Mouse (Mus musculus): ENCODE data around the gene Atp6v1d. TPM values are rescaled to one million over a fixed set of nuclear protein-coding genes. Genes with fewer than 3 reads are reported as not detected.

Gene Atp6v1d
- total RNA-seq (2021): 100 to 1,000 TPM; 202 to 210 TPM

DNA sequence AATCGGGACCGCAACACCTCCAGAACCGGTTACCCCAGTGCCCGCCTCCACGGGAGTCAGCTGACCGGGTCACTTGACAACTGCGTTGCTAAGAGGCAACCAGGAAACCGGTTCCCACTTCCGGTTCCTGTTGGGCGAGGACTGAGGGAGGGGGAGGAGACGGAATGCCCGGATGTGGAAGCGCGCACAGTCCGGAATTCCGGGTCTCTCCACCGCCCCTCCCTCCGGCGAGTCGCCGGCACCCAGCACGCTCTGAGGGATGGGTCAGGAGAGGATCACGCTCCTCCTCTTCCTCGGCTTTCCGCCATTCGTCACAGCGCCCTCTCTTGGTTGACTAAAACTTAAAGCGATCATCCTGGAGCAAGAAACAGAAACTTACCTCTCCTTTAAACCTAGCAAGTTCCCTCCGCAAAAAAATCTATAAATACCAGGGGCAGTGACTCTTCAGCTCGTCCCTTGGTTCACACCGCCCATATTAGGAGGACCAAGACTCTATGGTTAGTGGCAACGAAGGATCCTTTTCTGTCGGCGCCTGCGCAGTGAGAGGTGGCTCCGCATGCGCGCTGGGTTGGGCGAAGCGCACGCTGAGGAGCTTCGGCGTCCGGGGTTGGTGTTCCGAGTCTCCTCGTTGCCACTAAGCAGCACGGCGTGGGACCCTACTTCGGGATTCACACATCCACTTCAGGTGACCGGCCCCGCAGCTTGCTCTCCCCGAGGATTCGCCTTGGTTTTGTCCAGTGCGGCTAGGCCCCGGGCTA, at the start of gene Atp6v1d, which contains the start of gene Eif2s1:
Gene Atp6v1d, minus strand, starts transcription at position 143 of the 758 bp plus-strand sequence.
Gene Eif2s1, plus strand, starts transcription at position 324 of the 758 bp plus-strand sequence.
- intact Hi-C loops (cut with DNase I): no loop called here
- peak; percentile 99 for DNase-seq (ENCODE audit: extremely low spot score in 1 of 2, low spot score in 2 of 2)

- intact Hi-C loops (cut with DNase I): no loop called here
- no peak for DNase-seq (ENCODE audit: extremely low spot score in 1 of 2, low spot score in 2 of 2)
These were observed 49.4 kb upstream of the Atp6v1d start for GRCm38 (mm10) chr12:78910684-78911461.

- intact Hi-C loops (cut with DNase I): no loop called here
- DNase-seq (ENCODE audit: extremely low spot score in 1 of 2, low spot score in 2 of 2): no peak
These were observed 46.7 kb upstream of the Atp6v1d start for GRCm38 (mm10) chr12:78908081-78908605.

DNA sequence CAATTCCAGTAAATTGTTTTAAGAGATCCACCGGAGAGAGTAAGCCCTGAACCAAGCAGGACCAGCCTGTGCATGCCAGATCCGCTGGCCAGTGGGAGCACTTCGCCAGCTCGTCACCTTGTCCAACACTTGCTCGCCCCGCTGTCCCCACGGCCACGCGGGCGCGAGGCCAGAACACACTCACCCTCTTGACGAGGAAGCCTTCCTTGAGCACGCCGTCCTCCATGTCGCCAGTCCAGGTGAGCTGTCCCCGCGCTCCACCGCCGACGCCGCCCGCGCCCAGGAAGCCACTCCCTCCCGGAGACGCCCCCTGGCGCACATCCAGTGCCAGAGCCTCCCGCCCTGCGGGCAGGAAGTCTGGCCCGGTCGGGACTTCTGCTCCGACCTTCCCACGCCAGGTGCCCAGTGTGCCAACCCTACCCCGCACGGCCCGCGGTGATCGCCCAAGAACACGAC, 45.3 kb upstream of the Atp6v1d start, which contains the start of gene Plek2:
Gene Plek2, minus strand, starts transcription at position 258 of the 456 bp plus-strand sequence.
- peak in 1 of 2 experiments; percentile 70 for DNase-seq (ENCODE audit: extremely low spot score in 1 of 2, low spot score in 2 of 2)
- intact Hi-C loops (cut with DNase I): no loop called here

DNA sequence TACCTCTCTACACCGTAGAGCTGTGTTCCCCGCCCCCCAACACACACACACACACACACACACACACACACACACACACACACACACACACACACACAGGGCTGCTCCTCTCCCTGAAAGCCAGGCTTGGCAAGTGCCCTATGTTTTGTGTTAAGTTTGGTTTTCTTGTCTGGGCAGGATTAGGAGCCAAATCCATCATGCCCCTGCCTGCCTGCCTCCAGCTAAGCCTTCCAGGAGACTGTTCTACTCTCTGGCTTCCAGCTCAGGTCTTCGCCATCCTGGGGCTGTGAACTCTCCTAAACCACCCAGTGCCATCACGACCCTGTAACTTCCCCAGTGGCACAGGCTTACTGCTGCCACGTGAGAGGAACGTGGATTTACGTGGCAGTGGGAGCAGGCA, 43.1 kb upstream of the Atp6v1d start:
- DNase-seq (ENCODE audit: extremely low spot score in 1 of 2, low spot score in 2 of 2): no peak
- intact Hi-C loops (cut with DNase I): no loop called here

DNA sequence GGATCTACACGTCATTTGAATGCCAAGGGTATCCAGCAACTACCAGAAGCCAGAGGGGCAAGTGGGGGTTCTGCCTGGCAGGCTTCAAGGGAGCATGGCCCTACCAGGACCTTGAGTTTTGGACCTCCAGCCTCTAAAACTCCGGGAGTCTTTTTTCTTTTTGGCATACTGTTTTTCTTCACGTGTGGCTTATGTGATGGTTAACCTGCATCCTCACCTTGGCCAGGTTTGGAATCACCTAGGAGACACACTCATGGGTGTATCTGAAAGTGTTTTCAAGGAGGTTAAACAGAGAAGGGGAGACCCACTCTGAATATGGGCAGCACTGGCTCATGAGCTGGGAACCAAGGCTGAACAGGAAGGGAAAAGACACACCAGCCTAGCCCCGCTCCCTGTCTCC, 41.9 kb upstream of the Atp6v1d start:
- intact Hi-C loops (cut with DNase I): no loop called here
- DNase-seq (ENCODE audit: extremely low spot score in 1 of 2, low spot score in 2 of 2): no peak

- intact Hi-C loops (cut with DNase I): no loop called here
- no peak for DNase-seq (ENCODE audit: extremely low spot score in 1 of 2, low spot score in 2 of 2)
These were observed 40.0 kb upstream of the Atp6v1d start for GRCm38 (mm10) chr12:78901467-78901866.

GRCm38 (mm10) chr12:78897861-78898260, 36.4 kb upstream of the Atp6v1d start:
- intact Hi-C loops (cut with DNase I): no loop called here
- DNase-seq (ENCODE audit: extremely low spot score in 1 of 2, low spot score in 2 of 2): no peak

DNA sequence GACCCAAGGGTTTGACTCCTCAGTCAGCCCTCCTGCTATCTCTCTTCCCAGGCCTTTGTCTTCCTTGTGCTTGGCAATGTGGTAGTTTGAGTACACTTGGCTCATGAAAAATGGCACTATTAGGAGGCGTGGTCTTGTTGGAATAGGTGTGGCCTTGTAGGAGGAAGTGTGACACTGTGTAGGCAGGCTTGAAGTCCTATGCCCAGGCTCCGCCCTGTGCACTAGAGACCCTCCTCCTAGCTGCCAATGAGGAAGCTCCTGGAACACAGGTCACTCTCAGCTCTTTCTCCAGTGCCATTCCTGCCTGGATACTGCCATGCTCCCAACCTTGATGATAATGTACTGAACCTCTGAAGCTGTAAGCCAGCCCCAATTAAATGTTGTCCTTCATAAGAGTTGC, 29.7 kb upstream of the Atp6v1d start:
- DNase-seq (ENCODE audit: extremely low spot score in 1 of 2, low spot score in 2 of 2): no peak
- intact Hi-C loops (cut with DNase I): no loop called here

- no peak for DNase-seq (ENCODE audit: extremely low spot score in 1 of 2, low spot score in 2 of 2)
- intact Hi-C loops (cut with DNase I): no loop called here
These were observed 28.6 kb upstream of the Atp6v1d start for GRCm38 (mm10) chr12:78890062-78890461.

DNA sequence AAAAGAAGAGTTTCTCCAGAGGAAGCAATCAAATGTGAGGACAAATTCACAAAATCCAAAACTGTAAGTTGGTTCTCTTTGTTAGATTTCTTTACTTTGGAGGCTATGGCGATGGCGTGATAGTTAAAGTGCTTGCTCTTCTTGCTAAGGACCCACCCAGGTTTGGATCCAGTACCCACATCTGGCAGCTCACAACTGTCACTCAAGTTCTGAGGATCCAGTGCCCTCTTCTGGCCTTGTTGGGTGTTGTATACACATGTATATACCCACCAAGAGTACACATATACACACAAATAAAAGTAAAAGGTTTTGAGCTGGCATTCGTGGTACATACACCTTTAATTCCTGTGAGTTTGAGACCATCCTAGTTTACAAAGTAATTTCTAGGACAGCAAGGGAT, 13.1 kb upstream of the Atp6v1d start:
- intact Hi-C loops (cut with DNase I): no loop called here
- DNase-seq (ENCODE audit: extremely low spot score in 1 of 2, low spot score in 2 of 2): no peak

DNA sequence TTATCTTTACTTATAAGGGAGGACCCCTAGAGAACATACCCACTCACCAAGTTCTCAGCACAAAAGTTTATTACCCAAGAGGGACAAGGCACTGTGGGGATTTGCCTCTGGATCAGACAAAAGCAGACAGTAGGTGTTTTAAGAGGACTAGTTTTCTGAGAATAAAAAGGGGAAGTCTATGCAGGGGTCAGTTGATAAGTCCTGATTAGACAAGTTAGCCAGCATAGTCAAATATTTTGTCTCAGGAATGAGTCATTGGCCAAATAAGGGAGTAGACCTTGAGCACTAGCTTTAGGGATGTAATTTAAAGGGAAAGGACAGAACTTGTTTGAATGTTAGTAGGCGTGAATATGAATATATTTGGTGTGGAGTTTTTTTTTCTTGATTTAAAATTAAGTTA, 6.7 kb upstream of the Atp6v1d start:
- intact Hi-C loops (cut with DNase I): no loop called here
- no peak for DNase-seq (ENCODE audit: extremely low spot score in 1 of 2, low spot score in 2 of 2)

GRCm38 (mm10) chr12:78865434-78865833, 4.0 kb upstream of the Atp6v1d start:
- peak in 1 of 2 experiments; percentile 23 for DNase-seq (ENCODE audit: extremely low spot score in 1 of 2, low spot score in 2 of 2)
- intact Hi-C loops (cut with DNase I): no loop called here

DNA sequence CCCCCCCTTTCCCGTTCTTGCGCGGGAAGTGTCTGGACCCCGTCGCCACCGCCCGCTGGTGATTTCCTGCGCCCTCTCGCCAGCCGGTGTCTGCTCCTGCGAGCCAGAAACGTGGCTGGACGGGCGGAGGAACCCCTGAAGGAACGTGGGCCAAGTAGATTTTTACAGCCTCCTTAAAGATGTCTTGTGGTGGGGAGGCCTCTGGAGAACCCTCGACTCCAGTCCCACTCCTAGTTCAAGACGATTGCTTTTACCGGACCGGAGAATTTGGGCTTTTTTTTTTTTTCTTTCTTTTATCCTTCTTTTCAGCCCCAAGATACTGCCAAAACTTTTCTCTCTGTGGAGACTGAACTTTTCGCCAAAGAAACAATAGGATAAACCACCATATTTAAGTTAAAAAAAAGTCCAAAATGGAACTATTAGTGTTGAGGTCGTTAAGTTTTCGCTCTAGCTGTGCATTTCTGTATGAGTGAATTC, 854 bp upstream of the Atp6v1d start:
- intact Hi-C loops (cut with DNase I): no loop called here
- DNase-seq (ENCODE audit: extremely low spot score in 1 of 2, low spot score in 2 of 2): no peak

- intact Hi-C loops (cut with DNase I): no loop called here
These were observed 430 bp downstream of the Atp6v1d start for GRCm38 (mm10) chr12:78860921-78861495.

DNA sequence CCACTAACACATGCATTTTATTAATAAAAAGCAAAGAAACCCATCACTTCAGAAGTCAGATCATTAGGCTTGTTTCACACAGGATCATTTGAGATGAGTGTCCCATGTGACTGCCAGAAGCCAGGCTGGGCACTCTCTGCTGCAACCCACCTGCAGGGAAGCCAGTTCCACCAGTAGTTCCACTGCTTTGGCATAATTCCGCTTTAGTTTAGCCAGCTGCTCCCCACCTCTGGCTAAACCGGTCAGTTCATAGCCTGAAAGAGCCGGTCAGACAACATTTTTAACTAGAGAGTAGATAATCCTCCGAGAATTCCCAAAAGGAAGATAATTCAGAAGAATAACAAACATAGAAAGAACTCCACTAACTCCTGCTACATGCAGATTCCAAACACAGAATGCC, 13.2 kb downstream of the Atp6v1d start:
- intact Hi-C loops (cut with DNase I): no loop called here
- DNase-seq (ENCODE audit: extremely low spot score in 1 of 2, low spot score in 2 of 2): no peak

More at GRCm38 (mm10) chr12:78860921-78861495, 430 bp downstream of the Atp6v1d start:
- peak in 1 of 2 experiments; percentile 38 for DNase-seq (ENCODE audit: extremely low spot score in 1 of 2, low spot score in 2 of 2)

GRCm38 (mm10) chr12:78842429-78842828, 19.0 kb downstream of the Atp6v1d start:
- intact Hi-C loops (cut with DNase I): no loop called here
- DNase-seq (ENCODE audit: extremely low spot score in 1 of 2, low spot score in 2 of 2): no peak

GRCm38 (mm10) chr12:78839906-78840305, 21.5 kb downstream of the Atp6v1d start:
- intact Hi-C loops (cut with DNase I): no loop called here
- DNase-seq (ENCODE audit: extremely low spot score in 1 of 2, low spot score in 2 of 2): no peak

DNA sequence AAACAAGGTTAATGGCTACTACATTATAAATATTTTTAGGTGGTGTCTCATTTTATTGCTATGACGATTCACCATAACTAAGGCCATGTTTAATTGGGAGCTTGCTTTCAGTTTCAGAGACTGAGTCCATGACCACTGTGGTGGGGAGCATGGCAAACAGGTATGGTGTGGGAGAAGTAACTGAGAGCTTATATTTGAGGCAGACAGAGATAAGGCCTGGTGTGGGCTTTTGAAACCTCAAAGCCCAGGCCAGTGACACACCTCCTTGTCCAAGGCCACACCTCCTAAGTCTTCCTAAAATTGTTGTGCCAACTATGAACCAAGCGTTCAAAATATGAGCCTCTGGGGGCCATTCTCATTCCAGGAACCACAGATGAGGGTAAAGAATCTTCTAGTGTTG, 26.9 kb downstream of the Atp6v1d start:
- intact Hi-C loops (cut with DNase I): no loop called here

More for the DNA sequence above, 26.9 kb downstream of the Atp6v1d start:
- DNase-seq (ENCODE audit: extremely low spot score in 1 of 2, low spot score in 2 of 2): no peak

Measured in left cerebral cortex, postnatal 10 days (tissue).